Mouse (Mus musculus) spleen, adult 2 months (tissue): ENCODE results near the gene Dars2. TPM values are rescaled to one million over a fixed set of nuclear protein-coding genes. Genes with fewer than 3 reads are reported as not detected.

Source experiments
- DNase-seq, 2 experiments: peaks; one replicate each; pipeline versions ENCODE4 v3.0.0 to v3.0.0-alpha.2; 2012 to 2021; ENCODE audit warnings: low spot score in 2 of 2, low read depth in 1 of 2
- H3K27ac ChIP-seq: fragments of 200-500 bp; 2 replicates; pipeline ENCODE4 v1.5.1; 2012; ENCODE audit warnings: low read length, inconsistent platforms; ENCODE audit not compliant: insufficient read depth
- H3K27me3 ChIP-seq: fragments of 200-500 bp; 2 replicates; pipeline ENCODE4 v1.6.1; 2012; ENCODE audit warnings: mild to moderate bottlenecking, moderate library complexity, low read length, inconsistent platforms; ENCODE audit not compliant: control insufficient read depth, insufficient read depth
- H3K36me3 ChIP-seq: fragments of 200-500 bp; 2 replicates; pipeline ENCODE4 v1.6.1; 2012; ENCODE audit warnings: mild to moderate bottlenecking, low read length, inconsistent platforms; ENCODE audit not compliant: control insufficient read depth, insufficient read depth
- H3K4me1 ChIP-seq: fragments of 200-500 bp; 2 replicates; pipeline ENCODE4 v1.6.1; 2011; ENCODE audit warnings: inconsistent platforms; ENCODE audit not compliant: control insufficient read depth, insufficient read depth, insufficient read length
- H3K4me3 ChIP-seq: fragments of 200-500 bp; 2 replicates; pipeline ENCODE4 v1.5.1; 2011; ENCODE audit warnings: mild to moderate bottlenecking, inconsistent platforms; ENCODE audit not compliant: insufficient read depth, insufficient read length; ENCODE audit errors: extremely low read depth
- CTCF ChIP-seq: fragments of 200-500 bp; IDR thresholded peaks from 2 replicates; pipeline ENCODE4 v1.5.1; 2011; ENCODE audit warnings: mild to moderate bottlenecking, inconsistent platforms; ENCODE audit not compliant: insufficient read depth, insufficient read length, insufficient replicate concordance; ENCODE audit errors: extremely low read depth
- POLR2A ChIP-seq: fragments of 200-500 bp; IDR thresholded peaks from 2 replicates; pipeline ENCODE4 v1.6.1; 2011; ENCODE audit warnings: low read depth, low read length, inconsistent platforms
- WGBS: fragments of 180-500 bp; shearing (Covaris S2); methylation state at CpG from one replicate; pipeline ENCODE4 v1.1.7; 2018; 5-methylcytosine and 5-hydroxymethylcytosine counted together
- polyA plus RNA-seq: library from polyadenylated mRNA; depleted of rRNA; stranded (reverse); fragments of >200 nt; gene quantifications from 2 replicates; pipeline ENCODE4 v1.2.3, GENCODE M21; 2012

The Dars2 gene
- polyA plus RNA-seq, 1 experiment, result 6.5 TPM

DNA sequence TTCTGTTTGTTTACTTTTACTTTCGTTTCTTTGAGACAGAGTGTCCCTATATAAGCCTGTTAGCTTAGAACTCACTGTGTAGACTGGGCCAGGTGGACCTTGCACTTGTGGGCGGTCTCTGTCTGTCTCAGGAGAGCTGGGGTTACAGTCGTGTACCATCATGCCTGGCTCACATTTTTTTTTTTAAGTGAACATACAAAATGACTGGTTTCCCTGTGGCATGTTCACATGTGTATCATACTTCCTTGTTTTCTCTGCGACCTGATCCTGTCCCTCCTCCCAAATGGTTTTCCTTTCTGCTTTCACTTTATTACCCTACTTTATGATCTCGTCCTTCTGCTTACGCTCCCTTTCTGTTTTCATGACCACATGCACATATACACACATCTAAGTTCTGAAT is 5.8 kb upstream of the Dars2 start:
- peak overlapping the region; percentile 5; the same call in 1 of the 2 replicates for H3K27ac ChIP-seq
- WGBS, result 45% methylated on average over 6 of the region's 6 CpGs
- H3K4me3 ChIP-seq, result no peak overlapping the region
- H3K27me3 ChIP-seq, result no peaks in the 10 kb centered on the region
- TF ChIP-seq CTCF (no peak), POLR2A (no peak)
- H3K4me1 ChIP-seq, result peaks cover 12% of the 10 kb centered on the region
- DNase-seq, result no peak
- H3K36me3 ChIP-seq, result no peaks in the 10 kb centered on the region; the same call in 1 of the 2 replicates

DNA sequence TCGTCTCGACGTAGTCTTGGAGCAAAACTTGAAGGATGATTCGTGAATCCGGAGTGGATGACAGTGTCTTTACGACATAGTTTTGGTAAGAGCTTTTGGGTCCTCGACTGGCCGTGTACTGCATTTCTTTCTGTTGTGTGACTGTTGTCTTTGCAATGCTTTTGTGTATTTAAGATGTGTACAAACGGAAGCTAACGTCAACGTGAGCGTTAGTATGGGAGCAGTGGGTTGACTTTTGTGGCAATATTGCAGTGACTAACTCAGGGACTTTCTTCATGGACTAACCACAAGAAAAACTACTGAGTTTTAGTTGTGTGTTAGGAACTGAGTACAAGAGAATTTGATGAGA is 788 bp upstream of the Dars2 start:
- WGBS, result under 1% methylated on average over 12 of the region's 12 CpGs
- DNase-seq, result no peak

DNA sequence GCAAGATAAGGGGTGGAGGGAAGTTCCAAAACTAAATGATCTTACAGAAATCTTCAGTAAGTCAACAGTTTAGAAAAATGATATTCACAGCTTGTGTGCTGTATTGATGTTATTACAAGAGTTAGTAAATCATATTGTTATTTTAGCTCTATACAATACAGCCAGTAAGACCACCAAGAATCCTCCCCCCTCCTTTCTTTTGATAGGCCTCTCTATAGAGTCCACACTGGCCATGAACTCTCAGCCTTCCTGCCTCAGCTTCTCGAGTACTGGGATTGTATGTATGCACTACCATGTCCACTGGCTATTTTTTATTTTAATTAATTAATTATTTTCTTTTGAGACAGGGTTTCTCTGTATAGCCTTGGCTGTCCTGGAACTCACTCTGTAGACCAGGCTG is 7.1 kb downstream of the Dars2 start:
- Histone ChIP-seq H3K27ac (no peak overlapping the region), H3K4me3 (no peak overlapping the region), H3K36me3 (peaks cover 4% of the 10 kb centered on the region; the same call in 1 of the 2 replicates), H3K27me3 (no peaks in the 10 kb centered on the region), H3K4me1 (no peaks in the 10 kb centered on the region)
- TF ChIP-seq CTCF (no peak), POLR2A (no peak)
- WGBS, result 88% methylated on average over 1 of the region's 1 CpGs
- DNase-seq, result no peak

More for the DNA sequence above, 788 bp upstream of the Dars2 start:
- no peaks in the 10 kb centered on the region; the same call in 1 of the 2 replicates for H3K36me3 ChIP-seq
- no peaks in the 10 kb centered on the region for H3K27me3 ChIP-seq
- TF ChIP-seq CTCF, result no peak
- no peak for TF ChIP-seq POLR2A
- H3K4me3 ChIP-seq, result peak overlapping the region; percentile 73
- peak overlapping the region; percentile 40; the same call in 1 of the 2 replicates for H3K27ac ChIP-seq
- peaks cover 15% of the 10 kb centered on the region for H3K4me1 ChIP-seq

DNA sequence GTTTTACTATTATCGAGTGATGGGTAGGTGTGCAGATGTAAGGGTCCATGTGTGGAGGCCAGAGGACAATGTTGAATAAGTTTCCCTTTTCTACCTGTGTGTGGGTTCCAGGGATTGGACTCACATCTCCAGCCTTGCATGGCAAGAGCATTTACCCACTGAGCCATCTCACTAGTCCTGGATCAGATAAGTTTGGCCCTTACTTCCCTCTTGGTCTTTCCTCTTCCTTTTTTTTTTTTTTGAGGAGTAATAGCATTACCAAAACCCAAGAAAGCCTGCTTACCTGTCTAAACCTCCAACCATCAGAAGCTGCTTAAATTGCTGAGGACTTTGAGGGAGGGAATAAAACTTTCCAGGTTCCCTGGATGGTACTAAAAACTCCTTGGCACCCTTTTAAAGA is 13.3 kb downstream of the Dars2 start:
- 96% methylated on average over 1 of the region's 1 CpGs for WGBS
- H3K4me1 ChIP-seq, result no peaks in the 10 kb centered on the region
- H3K4me3 ChIP-seq, result no peak overlapping the region
- no peak overlapping the region for H3K27ac ChIP-seq
- H3K36me3 ChIP-seq, result peaks cover 9% of the 10 kb centered on the region; the same call in 1 of the 2 replicates
- no peak for DNase-seq
- TF ChIP-seq CTCF (no peak), POLR2A (no peak)
- H3K27me3 ChIP-seq, result no peaks in the 10 kb centered on the region

DNA sequence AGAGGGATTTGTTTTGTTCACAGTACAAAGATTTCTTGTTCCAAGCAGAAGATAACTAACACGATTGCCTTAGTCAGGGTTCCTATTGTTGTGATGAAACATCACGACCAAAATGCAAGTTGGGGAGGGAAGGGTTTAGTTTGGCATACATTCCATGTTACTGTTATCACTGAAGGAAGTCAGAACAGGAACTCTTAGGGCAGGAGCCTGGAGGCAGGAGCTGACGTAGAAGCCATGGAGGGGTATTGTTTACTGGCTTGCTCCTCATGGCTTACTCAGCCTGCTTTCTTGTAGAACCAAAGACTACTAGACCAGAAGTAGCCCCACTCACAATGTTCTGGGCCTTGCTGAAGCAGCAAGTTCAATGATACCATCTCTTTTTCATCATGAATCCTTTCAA is 23.5 kb downstream of the Dars2 start:
- DNase-seq, result no peak
- no peaks in the 10 kb centered on the region for H3K27me3 ChIP-seq
- H3K27ac ChIP-seq, result no peak overlapping the region
- WGBS, result 91% methylated on average over 3 of the region's 3 CpGs
- H3K4me3 ChIP-seq, result no peak overlapping the region
- TF ChIP-seq CTCF, result no peak
- no peak for TF ChIP-seq POLR2A
- no peaks in the 10 kb centered on the region for H3K4me1 ChIP-seq
- H3K36me3 ChIP-seq, result peaks cover 7% of the 10 kb centered on the region

DNA sequence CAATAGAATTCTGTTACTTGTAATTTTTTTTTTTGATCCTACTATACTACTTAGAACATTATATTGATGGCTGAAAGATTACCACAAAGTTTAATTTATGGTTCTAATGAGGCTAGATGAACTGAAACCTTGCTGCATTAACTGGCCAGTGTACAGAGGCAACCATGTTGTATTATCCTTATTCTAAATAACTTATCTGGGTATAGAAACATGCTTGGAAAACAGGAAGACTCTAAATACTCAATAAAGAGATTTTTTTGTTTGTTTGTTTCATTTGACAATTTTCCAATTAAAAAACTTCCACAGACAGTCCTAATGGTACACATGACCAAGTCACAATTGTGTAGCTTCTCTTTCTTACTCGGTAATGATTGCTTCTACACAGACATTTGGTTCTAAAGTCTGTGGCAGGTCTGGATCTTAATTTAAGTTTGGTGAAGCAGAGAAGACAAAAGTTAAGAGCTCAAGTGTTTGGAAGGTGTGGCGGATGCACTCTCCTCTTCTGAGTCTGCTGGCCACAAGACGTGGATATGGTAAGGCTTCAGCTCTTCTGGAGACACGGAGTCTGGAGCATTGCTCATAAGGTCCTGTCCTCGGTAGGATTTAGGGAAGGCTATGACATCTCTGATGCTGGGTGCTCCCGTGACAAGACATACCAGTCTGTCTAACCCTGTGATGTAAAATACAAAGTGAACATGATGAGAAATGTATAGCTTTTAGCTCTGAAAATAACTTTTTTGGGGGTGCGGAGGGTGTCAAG is 29.0 kb downstream of the Dars2 start:
- Histone ChIP-seq H3K4me1 (no peaks in the 10 kb centered on the region; the same call in 1 of the 2 replicates), H3K27ac (no peak overlapping the region), H3K36me3 (peaks cover 26% of the 10 kb centered on the region), H3K27me3 (no peaks in the 10 kb centered on the region), H3K4me3 (no peak overlapping the region)
- TF ChIP-seq POLR2A, result no peak
- TF ChIP-seq CTCF, result no peak
- no peak for DNase-seq
- WGBS, result 93% methylated on average over 7 of the region's 7 CpGs

DNA sequence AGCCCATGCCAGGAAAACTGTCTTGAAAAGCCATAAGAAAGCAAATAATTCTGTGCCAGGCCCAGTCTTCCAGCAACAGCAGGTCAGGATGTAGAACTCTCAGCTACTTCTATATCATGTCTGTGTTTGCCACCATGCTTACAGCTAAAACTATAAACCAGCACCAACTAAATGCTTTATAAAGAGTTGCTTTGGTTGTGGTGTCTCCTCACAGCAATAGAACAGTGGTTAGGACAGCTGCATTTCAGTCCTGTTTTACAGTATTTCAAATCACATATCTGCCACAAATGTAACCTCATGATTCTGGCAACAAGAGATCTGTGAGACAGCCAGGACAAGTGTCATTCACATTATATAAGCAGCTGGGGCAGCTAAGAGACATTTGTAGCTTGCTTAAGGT is 29.6 kb downstream of the Dars2 start:
- TF ChIP-seq POLR2A (no peak), CTCF (no peak)
- Histone ChIP-seq H3K4me1 (peaks cover 4% of the 10 kb centered on the region; the same call in 1 of the 2 replicates), H3K4me3 (no peak overlapping the region), H3K36me3 (peaks cover 31% of the 10 kb centered on the region), H3K27me3 (no peaks in the 10 kb centered on the region), H3K27ac (no peak overlapping the region)
- DNase-seq, result no peak
